ENCODE assay signal across 25 mouse cellular contexts in the genomic region with DNA sequence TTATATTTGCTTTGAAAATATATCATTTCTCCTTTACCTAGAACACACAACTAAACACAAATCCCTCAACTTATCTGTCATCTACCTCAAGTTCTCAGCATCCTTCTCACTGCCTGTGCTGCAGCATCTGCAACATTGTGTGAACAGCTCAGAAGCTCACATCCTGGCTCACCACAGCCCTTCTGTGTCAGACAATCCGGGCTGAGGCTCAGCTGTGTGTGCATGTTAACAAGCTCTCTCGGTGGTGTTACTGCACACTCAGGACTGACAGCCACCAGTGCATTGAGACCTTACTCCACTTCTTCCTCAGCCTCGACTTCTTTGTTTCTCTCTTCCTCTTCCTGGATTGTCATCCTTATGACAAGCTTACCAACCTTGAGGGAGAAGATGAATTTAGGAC. TPM values are rescaled to one million over a fixed set of nuclear protein-coding genes. Genes with fewer than 3 reads are reported as not detected.
DNase-seq lines count a peak whose midpoint lies in the region; ATAC-seq and TF ChIP-seq lines count a peak whose summit lies in the region.
"Had no signal": no experiment of that assay in that cellular context is flagged by ENCODE, and none has a peak within 500 bp of the region (broad histone marks: within the 10 kb centered on the region; RNA-seq: fewer than 3 reads in every experiment).

No protein-coding gene starts in this region.

- H3K27ac ChIP-seq in testis, adult 2 months (ENCODE audit: control insufficient read depth, insufficient read depth, low read depth, low read length), result no peak overlapping the region
- H3K27ac ChIP-seq in lung, postnatal 0 days (ENCODE audit: low read length), result no peak overlapping the region
- H3K27ac ChIP-seq: embryonic facial prominence, embryonic 15.5 days; forebrain, embryonic 10.5 days; gastrocnemius, adult 2 months; heart, adult 2 months; heart, embryonic 15.5 days; hindbrain, embryonic 15.5 days had no signal

- no peaks in the 10 kb centered on the region for H3K27me3 ChIP-seq in testis, adult 2 months (ENCODE audit: control insufficient read depth, insufficient read depth, low read length)
- H3K27me3 ChIP-seq in lung, postnatal 0 days (replicated peaks; ENCODE audit: insufficient read depth, low read length), result no peaks in the 10 kb centered on the region
- H3K27me3 ChIP-seq: CH12.LX; embryonic facial prominence, embryonic 15.5 days; heart, embryonic 15.5 days; hindbrain, embryonic 15.5 days; Patski had no signal

- DNase-seq in testis, postnatal 10 days (ENCODE audit: low spot score), result no peak
- DNase-seq in induced T-regulatory cell, adult 2 months (ENCODE audit: low read depth), result peak; percentile 72
- no peak for DNase-seq in lung, postnatal 0 days (ENCODE audit: low spot score)
- no peak for DNase-seq in heart, postnatal 10 days
- DNase-seq in cerebellum, postnatal 4 days (ENCODE audit: low spot score in 2 of 2), result no peak
- DNase-seq: adrenal gland, adult 8-10 months; adrenal gland, postnatal 36 days; cerebellum, adult 2 months; cerebellum, postnatal 10 days; embryo, embryonic 11 days; gastrocnemius, adult 2 months; heart, adult 2 months; heart, postnatal 36 days; kidney, adult 11 months had no signal

- H3K4me2 ChIP-seq in lung, postnatal 0 days (replicated peaks; ENCODE audit: low read depth, low read length), result no peak overlapping the region
- H3K4me2 ChIP-seq: embryonic facial prominence, embryonic 15.5 days; heart, embryonic 11.5 days; heart, embryonic 15.5 days; hindbrain, embryonic 15.5 days had no signal

- H3K36me3 ChIP-seq in testis, adult 2 months (ENCODE audit: control insufficient read depth, insufficient read depth, low read length), result no peaks in the 10 kb centered on the region
- no peaks in the 10 kb centered on the region for H3K36me3 ChIP-seq in lung, postnatal 0 days (ENCODE audit: insufficient read depth, low read length)
- H3K36me3 ChIP-seq: embryonic facial prominence, embryonic 15.5 days; forebrain, embryonic 10.5 days; heart, embryonic 15.5 days; hindbrain, embryonic 15.5 days had no signal

- H3K9me3 ChIP-seq in lung, postnatal 0 days (ENCODE audit: low read length), result no peaks in the 10 kb centered on the region
- H3K9me3 ChIP-seq: embryonic facial prominence, embryonic 15.5 days; forebrain, embryonic 10.5 days; heart, embryonic 15.5 days; hindbrain, embryonic 15.5 days had no signal

- ATAC-seq in CD4-positive, CD25-positive, alpha-beta regulatory T cell, adult 4 months, result peak; percentile 16
- ATAC-seq in lung, postnatal 0 days, result no peak
- ATAC-seq: forebrain, embryonic 14.5 days; Patski had no signal

- no peak for TF ChIP-seq CTCF in testis, adult 2 months (IDR thresholded peaks at IDR 0.05; ENCODE audit: control insufficient read depth, insufficient read depth, insufficient replicate concordance, low read depth, low read length)
- TF ChIP-seq CTCF in lung, postnatal 0 days (IDR thresholded peaks at IDR 0.05), result no peak

- 69% methylated on average over 3 of the region's 3 CpGs for WGBS in lung, postnatal 0 days

- no peak for TF ChIP-seq EP300 in lung, postnatal 0 days (IDR thresholded peaks at IDR 0.05)

- intact Hi-C loops in heart, postnatal 10 days (cut with DNase I), result no loop called here

- H3K4me3 ChIP-seq in testis, adult 2 months (ENCODE audit: control insufficient read depth, low read depth, low read length), result peak overlapping the region; percentile 58
- H3K4me3 ChIP-seq in lung, postnatal 0 days (ENCODE audit: low read depth, low read length), result no peak overlapping the region
- H3K4me3 ChIP-seq: embryonic facial prominence, embryonic 15.5 days; erythroblast, embryonic 14.5 days; forebrain, embryonic 10.5 days; gastrocnemius, adult 2 months; heart, adult 2 months; heart, embryonic 15.5 days; hindbrain, embryonic 15.5 days had no signal

- H3K4me1 ChIP-seq in testis, adult 2 months (ENCODE audit: control insufficient read depth, insufficient read depth, low read length), result no peaks in the 10 kb centered on the region; the same call in 1 of the 2 replicates
- H3K4me1 ChIP-seq in lung, postnatal 0 days (ENCODE audit: insufficient read depth, low read depth, low read length), result peaks cover 2% of the 10 kb centered on the region; the same call in 1 of the 2 replicates
- H3K4me1 ChIP-seq: embryonic facial prominence, embryonic 15.5 days; heart, embryonic 15.5 days; hindbrain, embryonic 15.5 days had no signal

- TF ChIP-seq POLR2A in testis, adult 2 months (IDR thresholded peaks at IDR 0.05; ENCODE audit: control insufficient read depth, low read depth, low read length), result no peak

- no peak overlapping the region for H3K9ac ChIP-seq in lung, postnatal 0 days (replicated peaks; ENCODE audit: low read depth)
- H3K9ac ChIP-seq: embryonic facial prominence, embryonic 15.5 days; heart, embryonic 15.5 days; hindbrain, embryonic 15.5 days had no signal

RNA-seq across cellular contexts. Expression of a gene that starts 30.9 kb away (rescaled TPM):
- polyA plus RNA-seq in testis, adult 2 months (2012; rRNA removed), result 6.8 and 7.6 TPM in 2 replicates
- 10 to 100 TPM; 47.6 to 51.0 TPM for polyA plus RNA-seq in CD4-positive, CD25-positive, alpha-beta regulatory T cell, adult 4 months (2017; shearing (Covaris generic))
- polyA plus RNA-seq in lung, postnatal 0 days (2015; fragmentation: Nextera tagmentation; extraction: Ambion mirVana), result 99.7 and 108 TPM in 2 replicates
- total RNA-seq in heart, postnatal 10 days (2021), result 10 to 100 TPM; 67.5 to 72.7 TPM
